Mouse (Mus musculus) limb, embryonic 10.5 days (tissue): Measurements from ENCODE around the gene Stat4. TPM values are rescaled to one million over a fixed set of nuclear protein-coding genes. Genes with fewer than 3 reads are reported as not detected.

Experiments used
- DNase-seq: peaks from one replicate; pipeline ENCODE4 v3.0.0-alpha.2; 2017; ENCODE audit warnings: low spot score
- H3K27ac ChIP-seq: fragments of 300-500 bp; sonication (generic); 2 replicates; pipeline ENCODE4 v1.5.1; 2016; ENCODE audit warnings: mild to moderate bottlenecking
- H3K27me3 ChIP-seq: fragments of 300-500 bp; sonication (generic); 2 replicates; pipeline ENCODE4 v1.6.1; 2016; ENCODE audit warnings: low read depth, mild to moderate bottlenecking; ENCODE audit not compliant: poor library complexity, severe bottlenecking
- H3K36me3 ChIP-seq: fragments of 300-500 bp; sonication (generic); 2 replicates; pipeline ENCODE4 v1.6.1; 2016; ENCODE audit warnings: mild to moderate bottlenecking, moderate library complexity
- H3K4me1 ChIP-seq: fragments of 300-500 bp; sonication (generic); 2 replicates; pipeline ENCODE4 v1.6.1; 2016
- H3K4me3 ChIP-seq: fragments of 300-500 bp; sonication (generic); 2 replicates; pipeline ENCODE4 v1.5.1; 2016; ENCODE audit warnings: mild to moderate bottlenecking, moderate library complexity
- H3K9me3 ChIP-seq: fragments of 300-500 bp; sonication (generic); replicated peaks from 2 replicates; pipeline ENCODE4 v1.6.1; 2016; ENCODE audit warnings: mild to moderate bottlenecking
- WGBS: fragments of 180-500 bp; shearing (Covaris S2); methylation state at CpG from one replicate; pipeline ENCODE4 v1.1.7; 2016; 5-methylcytosine and 5-hydroxymethylcytosine counted together
- polyA plus RNA-seq: library from polyadenylated mRNA; unstranded; fragments of >200 nt; fragmentation: Nextera tagmentation; extraction: Ambion mirVana; gene quantifications from 2 replicates; pipeline ENCODE4 v1.2.1, GENCODE M21; 2016

Gene Stat4
- polyA plus RNA-seq, 1 experiment from 2014 or later, result 1.9 TPM

DNA sequence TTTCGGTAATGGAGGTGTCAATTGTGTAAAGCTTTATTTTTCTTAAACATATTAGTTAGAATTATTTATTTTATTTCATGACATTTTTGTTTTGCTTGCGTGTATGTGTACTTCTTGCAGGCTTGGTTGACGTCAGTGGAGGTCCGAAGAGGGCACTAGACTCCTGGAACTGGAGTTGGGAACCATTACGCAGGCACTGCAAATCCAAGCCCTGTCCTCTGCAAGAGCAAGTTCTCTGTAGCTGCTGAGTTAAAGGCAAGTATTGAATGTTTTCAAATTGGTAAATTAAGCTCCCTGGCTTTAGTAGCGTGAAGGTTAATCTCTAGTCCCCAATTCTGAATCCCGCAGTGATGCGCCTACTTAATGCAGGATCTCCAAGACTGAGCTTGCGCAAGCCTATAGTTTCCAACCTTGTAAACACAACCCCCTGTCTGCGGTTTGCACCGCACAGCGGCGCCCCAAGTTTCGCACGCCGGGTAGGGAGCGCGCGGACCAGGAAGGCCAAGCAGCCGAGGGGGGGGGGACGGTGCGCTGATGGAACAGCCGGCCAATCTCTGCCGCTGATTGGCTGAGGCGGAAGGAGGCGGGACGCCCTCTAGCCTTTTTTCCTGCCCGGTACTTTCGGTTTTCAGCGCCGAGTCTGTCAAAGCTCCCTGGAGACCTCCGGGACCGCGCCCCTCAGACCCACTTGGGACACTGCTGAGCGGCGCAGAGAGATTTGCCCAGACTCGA lies 132.1 kb downstream of the Stat4 start, which contains the start of gene Stat1:
Gene Stat1, plus strand, starts transcription at position 581 of the 732 bp plus-strand sequence.
- no peaks in the 10 kb centered on the region for H3K9me3 ChIP-seq
- peak; percentile 97 for DNase-seq
- H3K27me3 ChIP-seq, result peaks cover 12% of the 10 kb centered on the region; the same call in 1 of the 2 replicates
- H3K4me1 ChIP-seq, result peaks cover 13% of the 10 kb centered on the region; the same call in 1 of the 2 replicates
- H3K36me3 ChIP-seq, result peaks cover 2% of the 10 kb centered on the region; the same call in 1 of the 2 replicates
- peak within 1 kb of the TSS; percentile 80 for H3K27ac ChIP-seq
- H3K4me3 ChIP-seq, result peak within 1 kb of the TSS; percentile 93
- WGBS, result 5% methylated on average over 37 of the region's 37 CpGs

- Histone ChIP-seq H3K36me3 (peaks cover 2% of the 10 kb centered on the region; the same call in 1 of the 2 replicates), H3K4me1 (peaks cover 13% of the 10 kb centered on the region; the same call in 1 of the 2 replicates), H3K27ac (peak overlapping the region; percentile 80), H3K9me3 (no peaks in the 10 kb centered on the region), H3K27me3 (peaks cover 12% of the 10 kb centered on the region; the same call in 1 of the 2 replicates), H3K4me3 (peak overlapping the region; percentile 93)
- WGBS, result 1% methylated on average over 20 of the region's 20 CpGs
- no peak for DNase-seq
These were observed 132.7 kb downstream of the Stat4 start for GRCm38 (mm10) chr1:52119691-52120090.

DNA sequence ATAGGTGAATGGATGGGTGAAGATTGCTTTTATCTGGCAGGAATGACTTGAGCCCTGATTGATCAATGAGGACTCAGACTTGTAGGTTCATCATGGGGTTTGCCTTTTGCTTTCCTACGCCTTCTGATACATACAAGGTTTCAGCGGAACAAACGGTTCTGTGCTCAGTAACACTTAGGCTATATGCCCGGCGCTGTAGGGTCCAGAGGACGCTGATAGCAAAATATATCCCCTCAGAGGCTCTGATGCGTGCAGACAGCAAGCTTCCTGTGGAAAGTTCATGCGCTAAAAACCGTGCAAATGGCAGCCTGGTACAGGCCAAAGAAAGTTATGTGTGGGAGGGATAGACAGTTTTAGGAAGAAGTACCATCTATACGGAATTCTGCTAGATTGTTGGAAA lies 133.2 kb downstream of the Stat4 start:
- Histone ChIP-seq H3K9me3 (no peaks in the 10 kb centered on the region), H3K4me1 (peaks cover 13% of the 10 kb centered on the region; the same call in 1 of the 2 replicates), H3K36me3 (peaks cover 2% of the 10 kb centered on the region; the same call in 1 of the 2 replicates), H3K27me3 (peaks cover 12% of the 10 kb centered on the region; the same call in 1 of the 2 replicates), H3K4me3 (peak overlapping the region; percentile 93), H3K27ac (no peak overlapping the region)
- DNase-seq, result no peak
- 49% methylated on average over 10 of the region's 10 CpGs for WGBS

- peaks cover 12% of the 10 kb centered on the region; the same call in 1 of the 2 replicates for H3K27me3 ChIP-seq
- no peak overlapping the region for H3K4me3 ChIP-seq
- peaks cover 13% of the 10 kb centered on the region; the same call in 1 of the 2 replicates for H3K4me1 ChIP-seq
- no peaks in the 10 kb centered on the region for H3K9me3 ChIP-seq
- H3K36me3 ChIP-seq, result peaks cover 5% of the 10 kb centered on the region; the same call in 1 of the 2 replicates
- DNase-seq, result no peak
- 85% methylated on average over 3 of the region's 3 CpGs for WGBS
- no peak overlapping the region for H3K27ac ChIP-seq
These were observed 134.1 kb downstream of the Stat4 start for GRCm38 (mm10) chr1:52121052-52121451.

DNA sequence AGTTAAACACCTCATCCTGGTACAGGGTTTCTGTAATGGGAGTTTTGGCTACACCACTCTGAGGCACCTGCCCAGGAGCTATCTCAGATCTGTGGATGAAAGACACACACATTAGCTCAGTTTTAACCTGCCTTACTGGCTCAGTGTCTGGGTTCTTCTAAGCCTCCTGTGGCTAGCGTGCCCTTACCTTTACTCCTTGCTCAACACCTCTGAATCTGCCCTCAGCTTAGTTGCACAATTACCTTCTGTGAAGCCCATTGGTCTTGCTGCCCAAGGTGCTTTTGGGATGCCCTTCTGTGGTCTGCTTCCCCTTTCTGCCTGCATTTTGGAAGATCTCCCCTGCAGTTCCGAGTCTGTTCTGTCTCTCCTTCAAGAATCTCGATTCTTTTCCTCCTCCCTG lies 137.9 kb downstream of the Stat4 start:
- Histone ChIP-seq H3K27me3 (peaks cover 12% of the 10 kb centered on the region; the same call in 1 of the 2 replicates), H3K27ac (no peak overlapping the region), H3K9me3 (no peaks in the 10 kb centered on the region), H3K4me3 (no peak overlapping the region), H3K4me1 (peaks cover 4% of the 10 kb centered on the region; the same call in 1 of the 2 replicates), H3K36me3 (peaks cover 16% of the 10 kb centered on the region)
- 74% methylated on average over 3 of the region's 3 CpGs for WGBS
- DNase-seq, result no peak

- 94% methylated on average over 6 of the region's 6 CpGs for WGBS
These were observed 140.4 kb downstream of the Stat4 start for GRCm38 (mm10) chr1:52127350-52127749.

GRCm38 (mm10) chr1:52129794-52130193 lies 142.8 kb downstream of the Stat4 start:
- Histone ChIP-seq H3K27me3 (no peaks in the 10 kb centered on the region), H3K27ac (no peak overlapping the region), H3K4me3 (no peak overlapping the region), H3K36me3 (peaks cover 13% of the 10 kb centered on the region), H3K9me3 (no peaks in the 10 kb centered on the region), H3K4me1 (no peaks in the 10 kb centered on the region)
- no peak for DNase-seq
- 61% methylated on average over 6 of the region's 6 CpGs for WGBS

More at GRCm38 (mm10) chr1:52127350-52127749, 140.4 kb downstream of the Stat4 start:
- Histone ChIP-seq H3K27ac (no peak overlapping the region), H3K9me3 (no peaks in the 10 kb centered on the region), H3K36me3 (peaks cover 16% of the 10 kb centered on the region), H3K27me3 (no peaks in the 10 kb centered on the region), H3K4me1 (no peaks in the 10 kb centered on the region), H3K4me3 (no peak overlapping the region)
- DNase-seq, result no peak

DNA sequence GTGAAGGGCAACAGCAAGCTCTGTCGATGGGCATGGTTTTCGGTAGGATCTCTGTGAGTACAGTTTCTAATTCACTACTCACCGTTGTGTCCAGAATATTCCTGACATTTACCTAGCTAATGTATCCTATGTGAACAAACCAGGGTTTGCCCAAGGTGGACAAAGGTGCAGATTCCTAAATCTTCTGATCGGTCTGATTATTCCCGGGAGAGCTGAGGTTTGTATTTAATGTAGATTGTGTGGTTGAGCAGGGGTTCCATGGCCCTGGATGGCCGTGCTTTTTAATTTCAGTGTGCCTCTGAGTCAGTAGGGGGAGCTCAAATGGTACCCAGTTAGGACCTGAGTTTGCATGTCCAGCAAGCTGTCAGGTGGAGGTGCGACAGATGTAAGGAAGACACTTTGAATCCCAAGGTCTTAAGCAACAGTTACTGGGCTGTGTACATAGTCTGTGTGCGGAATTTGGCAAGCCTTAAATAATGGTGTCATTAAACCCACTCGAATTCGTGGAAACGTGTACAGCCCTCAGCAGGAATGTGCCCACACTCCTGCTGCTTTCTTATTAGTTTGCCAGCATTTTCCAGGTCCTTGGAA lies 144.9 kb downstream of the Stat4 start:
- DNase-seq, result no peak
- Histone ChIP-seq H3K36me3 (peaks cover 4% of the 10 kb centered on the region), H3K9me3 (no peaks in the 10 kb centered on the region), H3K27me3 (no peaks in the 10 kb centered on the region), H3K4me1 (peaks cover 4% of the 10 kb centered on the region; the same call in 1 of the 2 replicates), H3K4me3 (no peak overlapping the region), H3K27ac (no peak overlapping the region)
- 86% methylated on average over 11 of the region's 11 CpGs for WGBS

DNA sequence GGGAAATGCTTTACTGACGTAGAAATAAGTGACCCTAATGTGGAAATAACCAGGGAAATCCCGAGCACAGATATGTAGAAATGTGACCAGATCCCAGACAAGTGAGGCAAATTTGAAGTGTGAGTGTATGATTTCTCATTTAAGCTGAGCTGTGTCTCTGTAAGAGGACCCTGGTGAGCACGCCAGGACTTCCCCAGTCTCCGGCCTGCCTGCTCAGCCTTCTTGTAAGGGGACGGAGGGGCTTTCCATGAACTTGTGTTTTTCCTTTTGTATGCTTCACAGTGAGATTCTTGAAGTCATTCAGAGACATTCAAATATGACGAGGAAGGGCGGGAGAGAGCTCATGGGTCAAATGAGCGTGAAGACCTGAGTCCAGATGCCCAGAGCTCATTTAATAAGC lies 146.3 kb downstream of the Stat4 start:
- WGBS, result 87% methylated on average over 8 of the region's 8 CpGs
- Histone ChIP-seq H3K4me3 (no peak overlapping the region), H3K4me1 (peaks cover 9% of the 10 kb centered on the region; the same call in 1 of the 2 replicates), H3K36me3 (peaks cover 3% of the 10 kb centered on the region; the same call in 1 of the 2 replicates), H3K9me3 (no peaks in the 10 kb centered on the region), H3K27ac (no peak overlapping the region), H3K27me3 (no peaks in the 10 kb centered on the region)
- no peak for DNase-seq

- Histone ChIP-seq H3K27me3 (no peaks in the 10 kb centered on the region), H3K36me3 (peaks cover 3% of the 10 kb centered on the region; the same call in 1 of the 2 replicates), H3K4me3 (no peak overlapping the region), H3K9me3 (no peaks in the 10 kb centered on the region), H3K27ac (no peak overlapping the region), H3K4me1 (peaks cover 12% of the 10 kb centered on the region; the same call in 1 of the 2 replicates)
- WGBS, result 84% methylated on average over 16 of the region's 16 CpGs
- no peak for DNase-seq
These were observed 150.3 kb downstream of the Stat4 start for GRCm38 (mm10) chr1:52137292-52137691.

DNA sequence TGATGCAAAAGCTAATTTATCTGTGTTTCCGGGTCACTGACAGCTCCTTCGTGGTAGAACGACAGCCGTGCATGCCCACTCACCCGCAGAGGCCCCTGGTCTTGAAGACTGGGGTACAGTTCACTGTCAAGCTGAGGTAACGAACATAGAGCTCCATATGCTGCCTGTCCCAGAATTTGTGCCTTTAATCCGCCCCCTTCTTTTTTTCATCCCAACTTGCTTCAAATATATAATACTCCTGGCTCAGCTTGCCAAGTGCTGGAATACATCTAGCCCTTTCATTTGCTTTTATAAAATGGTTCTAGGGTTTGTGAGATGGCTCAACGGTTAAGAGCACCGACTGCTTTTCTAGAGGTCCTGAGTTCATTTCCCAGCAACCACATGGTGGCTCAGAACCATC lies 153.6 kb downstream of the Stat4 start:
- H3K4me1 ChIP-seq, result peaks cover 16% of the 10 kb centered on the region; the same call in 1 of the 2 replicates
- H3K36me3 ChIP-seq, result 0 out of 2 replicates have a peak, but pooled peaks cover 3% of the 10 kb centered on the region
- H3K4me3 ChIP-seq, result no peak overlapping the region
- no peaks in the 10 kb centered on the region for H3K27me3 ChIP-seq
- WGBS, result 93% methylated on average over 9 of the region's 9 CpGs
- no peaks in the 10 kb centered on the region for H3K9me3 ChIP-seq
- no peak overlapping the region for H3K27ac ChIP-seq
- no peak for DNase-seq

DNA sequence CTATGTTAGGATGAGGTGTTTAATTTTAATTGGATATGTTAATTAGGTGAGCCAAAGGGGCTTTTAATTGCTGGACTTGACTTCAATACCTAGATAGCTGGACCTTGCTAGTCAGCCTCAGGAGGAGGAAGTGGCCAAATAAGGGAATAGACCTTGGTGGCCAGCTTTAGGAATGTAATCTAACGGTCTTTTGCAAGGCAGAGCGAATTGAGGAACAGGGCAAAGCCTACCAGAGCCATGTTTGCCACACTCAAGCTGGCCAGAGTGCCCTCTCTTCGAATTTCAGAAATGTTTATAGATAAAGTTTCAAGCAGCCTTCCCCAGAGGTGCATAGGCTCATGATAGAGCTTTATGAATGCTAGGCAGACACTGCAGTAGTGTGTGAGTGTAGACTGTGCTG lies 154.5 kb downstream of the Stat4 start:
- Histone ChIP-seq H3K4me3 (no peak overlapping the region), H3K36me3 (0 out of 2 replicates have a peak, but pooled peaks cover 3% of the 10 kb centered on the region), H3K27ac (no peak overlapping the region), H3K27me3 (no peaks in the 10 kb centered on the region), H3K4me1 (peaks cover 16% of the 10 kb centered on the region; the same call in 1 of the 2 replicates), H3K9me3 (no peaks in the 10 kb centered on the region)
- 71% methylated on average over 3 of the region's 3 CpGs for WGBS
- no peak for DNase-seq

- Histone ChIP-seq H3K9me3 (no peaks in the 10 kb centered on the region), H3K4me3 (no peak overlapping the region), H3K4me1 (peaks cover 15% of the 10 kb centered on the region; the same call in 1 of the 2 replicates), H3K27me3 (no peaks in the 10 kb centered on the region), H3K27ac (no peak overlapping the region), H3K36me3 (0 out of 2 replicates have a peak, but pooled peaks cover 3% of the 10 kb centered on the region)
- DNase-seq, result no peak
- 87% methylated on average over 4 of the region's 4 CpGs for WGBS
These were observed 155.2 kb downstream of the Stat4 start for GRCm38 (mm10) chr1:52142117-52142516.
